Mouse (Mus musculus) liver, embryonic 14.5 days (tissue): ENCODE results near the gene Pax1.

Experiments used
- CTCF ChIP-seq: IDR thresholded peaks from 2 replicates; pipeline ENCODE4 v1.5.1; 2016; ENCODE audit warnings: antibody characterized with exemption, low read depth, control low read depth
- EP300 ChIP-seq: IDR thresholded peaks from 2 replicates; pipeline ENCODE4 v1.6.1; 2016; ENCODE audit warnings: antibody characterized with exemption, low read depth

GRCm38 (mm10) chr2:147338729-147339128 is 23.0 kb upstream of the Pax1 start:
- no peak for TF ChIP-seq CTCF
- no peak for TF ChIP-seq EP300
